Mouse (Mus musculus) stomach, postnatal 0 days (tissue): ENCODE measurements around the gene Iqca.

Experiments used
- CTCF ChIP-seq: IDR thresholded peaks from 2 replicates; pipeline ENCODE4 v1.5.1; 2016; ENCODE audit warnings: antibody characterized with exemption, low read depth, mild to moderate bottlenecking, moderate library complexity
- EP300 ChIP-seq: optimal IDR thresholded peaks from 2 replicates; pipeline ENCODE3; 2016; ENCODE audit warnings: antibody characterized with exemption

GRCm38 (mm10) chr1:89998076-89998475, 155.1 kb downstream of the Iqca start:
- TF ChIP-seq CTCF (no peak), EP300 (no peak)
